ENCODE assay signal across 9 mouse cellular contexts in genomic region chr6:119220297-119220696, GRCm38 (mm10). TPM values are rescaled to one million over a fixed set of nuclear protein-coding genes. Genes with fewer than 3 reads are reported as not detected.
DNase-seq lines count a peak whose midpoint lies in the region; ATAC-seq and TF ChIP-seq lines count a peak whose summit lies in the region.
"Had no signal": no experiment of that assay in that cellular context is flagged by ENCODE, and none has a peak within 500 bp of the region (broad histone marks: within the 10 kb centered on the region; RNA-seq: fewer than 3 reads in every experiment).

No protein-coding gene starts in this region.

- DNase-seq in testis, postnatal 14 days (ENCODE audit: low spot score): no peak
- peak; percentile 73 for DNase-seq in induced T-regulatory cell, adult 2 months (ENCODE audit: low read depth)
- peak; percentile 9 to 30 (median 14) for DNase-seq in liver, embryonic 14.5 days (ENCODE audit: low read depth in 3 of 3, low spot score in 3 of 3)
- no peak for DNase-seq in gastrocnemius, postnatal 25 days

- no peak for TF ChIP-seq EP300 in liver, embryonic 14.5 days (IDR thresholded peaks at IDR 0.05; ENCODE audit: low read depth)

- WGBS in liver, embryonic 14.5 days (ENCODE audit: insufficient replicate concordance): 48% methylated on average over 10 of the region's 10 CpGs

- H3K9ac ChIP-seq in liver, embryonic 14.5 days (replicated peaks): no peak overlapping the region
- H3K9ac ChIP-seq: stomach, embryonic 15.5 days had no signal

- H3K4me3 ChIP-seq in testis, adult 2 months (ENCODE audit: control insufficient read depth, low read depth, low read length): no peak overlapping the region
- no peak overlapping the region for H3K4me3 ChIP-seq in bone marrow macrophage, adult 2 months (ENCODE audit: insufficient read depth, low read length)
- H3K4me3 ChIP-seq in liver, embryonic 14.5 days (ENCODE audit: insufficient read depth in 1 of 2, low read depth in 2 of 2, low read length in 2 of 2): no peak overlapping the region
- H3K4me3 ChIP-seq: stomach, embryonic 15.5 days had no signal

- no peak overlapping the region for H3K27ac ChIP-seq in testis, adult 2 months (ENCODE audit: control insufficient read depth, insufficient read depth, low read depth, low read length)
- H3K27ac ChIP-seq in bone marrow macrophage, adult 2 months (ENCODE audit: insufficient read depth, low read depth, low read length): no peak overlapping the region
- H3K27ac ChIP-seq in liver, embryonic 14.5 days: no peak overlapping the region
- H3K27ac ChIP-seq: stomach, embryonic 15.5 days had no signal

- H3K27me3 ChIP-seq in testis, adult 2 months (ENCODE audit: control insufficient read depth, insufficient read depth, low read length): no peaks in the 10 kb centered on the region
- no peaks in the 10 kb centered on the region for H3K27me3 ChIP-seq in liver, embryonic 14.5 days (ENCODE audit: control insufficient read depth, insufficient read depth, low read length)
- H3K27me3 ChIP-seq: stomach, embryonic 15.5 days had no signal

- peak; percentile 20; the same call in 1 of the 2 replicates for TF ChIP-seq CTCF in testis, adult 2 months (IDR thresholded peaks at IDR 0.05; ENCODE audit: control insufficient read depth, insufficient read depth, insufficient replicate concordance, low read depth, low read length)
- peak; percentile 61 for TF ChIP-seq CTCF in bone marrow macrophage, adult 2 months (IDR thresholded peaks at IDR 0.05; ENCODE audit: low read depth, low read length)
- TF ChIP-seq CTCF in liver, embryonic 14.5 days (IDR thresholded peaks at IDR 0.05; ENCODE audit: low read depth): peak; percentile 81

- H3K9me3 ChIP-seq in liver, embryonic 14.5 days (ENCODE audit: control insufficient read depth, low read length): no peaks in the 10 kb centered on the region
- H3K9me3 ChIP-seq: stomach, embryonic 15.5 days had no signal

- no peaks in the 10 kb centered on the region; the same call in 1 of the 2 replicates for H3K4me1 ChIP-seq in testis, adult 2 months (ENCODE audit: control insufficient read depth, insufficient read depth, low read length)
- no peaks in the 10 kb centered on the region for H3K4me1 ChIP-seq in bone marrow macrophage, adult 2 months (ENCODE audit: control insufficient read depth, insufficient read depth, low read length)
- no peaks in the 10 kb centered on the region for H3K4me1 ChIP-seq in liver, embryonic 14.5 days (replicated peaks; ENCODE audit: control insufficient read depth in 2 of 2, insufficient read depth in 2 of 2, low read length in 1 of 2)
- H3K4me1 ChIP-seq: stomach, embryonic 15.5 days had no signal

- peak; percentile 57; the same call in 1 of the 2 replicates for ATAC-seq in erythroid progenitor cell, adult 5-6 weeks (replicated peaks; ENCODE audit: low FRiP score, poor library complexity, severe bottlenecking)
- no peak for ATAC-seq in liver, embryonic 14.5 days (ENCODE audit: insufficient read depth)
- ATAC-seq in neutrophil, adult 5-6 weeks (ENCODE audit: extremely low read depth, insufficient number of reproducible peaks, low FRiP score, poor library complexity, severe bottlenecking): peak; percentile 57

- H3K36me3 ChIP-seq in testis, adult 2 months (ENCODE audit: control insufficient read depth, insufficient read depth, low read length): no peaks in the 10 kb centered on the region; the same call in 1 of the 2 replicates
- no peaks in the 10 kb centered on the region for H3K36me3 ChIP-seq in liver, embryonic 14.5 days (replicated peaks; ENCODE audit: control insufficient read depth, insufficient read depth, low read depth)

- H3K4me2 ChIP-seq in liver, embryonic 14.5 days (ENCODE audit: low read depth): no peak overlapping the region
- H3K4me2 ChIP-seq: stomach, embryonic 15.5 days had no signal

- no peak for TF ChIP-seq POLR2A in testis, adult 2 months (IDR thresholded peaks at IDR 0.05; ENCODE audit: control insufficient read depth, low read depth, low read length)
- TF ChIP-seq POLR2A in bone marrow macrophage, adult 2 months (IDR thresholded peaks at IDR 0.05; ENCODE audit: borderline replicate concordance, low read depth, low read length): no peak

RNA-seq across cellular contexts. Expression of gene Cacna2d4, which starts 16.0 kb away (rescaled TPM):
- polyA plus RNA-seq in testis, adult 2 months (2012; rRNA removed): 0.04 and 0.05 TPM in 2 replicates
- 0.27 TPM in 1 of 2 replicates, not detected in the other for polyA plus RNA-seq in bone marrow macrophage, adult 2 months (2012; ENCODE audit: insufficient read depth, insufficient read length, missing spikeins)
- total RNA-seq in erythroid progenitor cell, adult 5-6 weeks (2015; ENCODE audit: low replicate concordance): 0.84 and 1.1 TPM in 2 replicates
- total RNA-seq in erythroid progenitor cell, adult 5-6 weeks (2017; ENCODE audit: low replicate concordance): 0.38 TPM in 1 of 2 replicates, not detected in the other
- polyA plus RNA-seq in liver, embryonic 14.5 days (2012; rRNA removed): 0.01 TPM in 1 of 2 replicates, not detected in the other
- polyA plus RNA-seq in liver, embryonic 14.5 days (2014; fragmentation: Nextera tagmentation; extraction: Ambion mirVana): not detected in 2 replicates
- 2.0 and 3.6 TPM in 2 replicates for total RNA-seq in neutrophil, adult 5-6 weeks (2017)
- 1 to 10 TPM; 1.5 to 2.3 TPM for total RNA-seq in gastrocnemius, postnatal 25 days (2021)

RNA-seq across cellular contexts. Expression of gene Cacna1c, which starts 24.1 kb away (rescaled TPM):
- polyA plus RNA-seq in testis, adult 2 months (2012; rRNA removed): 1.5 and 1.8 TPM in 2 replicates
- polyA plus RNA-seq in bone marrow macrophage, adult 2 months (2012; ENCODE audit: insufficient read depth, insufficient read length, missing spikeins): 0.11 and 0.19 TPM in 2 replicates
- total RNA-seq in erythroid progenitor cell, adult 5-6 weeks (2015; ENCODE audit: low replicate concordance): 0.72 and 0.84 TPM in 2 replicates
- total RNA-seq in erythroid progenitor cell, adult 5-6 weeks (2017; ENCODE audit: low replicate concordance): 0.23 TPM in 1 of 2 replicates, not detected in the other
- polyA plus RNA-seq in liver, embryonic 14.5 days (2012; rRNA removed): 0.20 and 0.26 TPM in 2 replicates
- 0.19 and 0.32 TPM in 2 replicates for polyA plus RNA-seq in liver, embryonic 14.5 days (2014; fragmentation: Nextera tagmentation; extraction: Ambion mirVana)
- 0.12 TPM in 1 of 2 replicates, not detected in the other for total RNA-seq in neutrophil, adult 5-6 weeks (2017)
- total RNA-seq in gastrocnemius, postnatal 25 days (2021): 1 to 10 TPM; 2.1 to 2.7 TPM

RNA-seq across cellular contexts. Expression of gene Dcp1b, which starts 45.2 kb away (rescaled TPM):
- polyA plus RNA-seq in testis, adult 2 months (2012; rRNA removed): 107 and 111 TPM in 2 replicates
- 10.0 and 13.4 TPM in 2 replicates for polyA plus RNA-seq in bone marrow macrophage, adult 2 months (2012; ENCODE audit: insufficient read depth, insufficient read length, missing spikeins)
- 4.2 and 6.5 TPM in 2 replicates for total RNA-seq in erythroid progenitor cell, adult 5-6 weeks (2015; ENCODE audit: low replicate concordance)
- 2.6 and 4.0 TPM in 2 replicates for total RNA-seq in erythroid progenitor cell, adult 5-6 weeks (2017; ENCODE audit: low replicate concordance)
- 4.9 and 5.3 TPM in 2 replicates for polyA plus RNA-seq in liver, embryonic 14.5 days (2012; rRNA removed)
- polyA plus RNA-seq in liver, embryonic 14.5 days (2014; fragmentation: Nextera tagmentation; extraction: Ambion mirVana): 2.9 TPM in 2 replicates
- total RNA-seq in neutrophil, adult 5-6 weeks (2017): 11.7 and 15.7 TPM in 2 replicates
- total RNA-seq in gastrocnemius, postnatal 25 days (2021): 1 to 10 TPM; 3.9 to 4.2 TPM

Comparison
In these comparisons a context has a peak if more than half of its experiments do, and no peak if none do; other contexts are left out.
1. CTCF ChIP-seq: peak in every context shown above with its lines; median percentile 81 in liver, embryonic 14.5 days; 61 in bone marrow macrophage, adult 2 months; 20 in testis, adult 2 months.
2. DNase-seq: peak in induced T-regulatory cell, adult 2 months (single experiment) and liver, embryonic 14.5 days (3 of 3); none in testis, postnatal 14 days (single experiment) and gastrocnemius, postnatal 25 days (single experiment).